Mouse (Mus musculus) liver, embryonic 14.5 days (tissue): ENCODE data around the gene Lima1. TPM values are rescaled to one million over a fixed set of nuclear protein-coding genes. Genes with fewer than 3 reads are reported as not detected.
"Not testable (repeated sequence)": the region's sequence is repeated elsewhere in the genome, so short reads cannot be mapped to it uniquely, and the experiment has no call there.

Experiments
- ATAC-seq: fragments of 200-750 bp; cut with Nextera tagmentation; 2 replicates; pipeline ENCODE4 v1.8.0; 2017; ENCODE audit warnings: moderate number of reproducible peaks, mild to moderate bottlenecking, moderate library complexity; ENCODE audit not compliant: insufficient read depth
- DNase-seq, 3 experiments: peaks; one replicate each; pipeline ENCODE4 v3.0.0-alpha.2; 2012 to 2013; ENCODE audit warnings: low read depth in 3 of 3, low spot score in 3 of 3
- H3K27ac ChIP-seq: fragments of 300-500 bp; sonication (generic); 2 replicates; pipeline ENCODE4 v1.5.1; 2014; ENCODE audit warnings: moderate library complexity, mild to moderate bottlenecking, control low read depth, inconsistent platforms
- H3K27me3 ChIP-seq: fragments of 300-500 bp; sonication (generic); 2 replicates; pipeline ENCODE4 v1.6.1; 2014; ENCODE audit warnings: mild to moderate bottlenecking, low read length, moderate library complexity; ENCODE audit not compliant: control insufficient read depth, insufficient read depth
- H3K36me3 ChIP-seq: fragments of 300-500 bp; sonication (generic); replicated peaks from 2 replicates; pipeline ENCODE4 v1.6.1; 2014; ENCODE audit warnings: low read depth; ENCODE audit not compliant: control insufficient read depth, insufficient read depth
- H3K4me1 ChIP-seq, 2 experiments: fragments of 200-500 bp in 1 of 2; fragments of 300-500 bp in 1 of 2; sonication (generic) in 1 of 2; replicated peaks; 2 replicates each; pipeline ENCODE4 v1.6.1; 2012 to 2014; ENCODE audit warnings: antibody characterized with exemption in 1 of 2, inconsistent platforms in 1 of 2, low read length in 1 of 2; ENCODE audit not compliant: control insufficient read depth in 2 of 2, insufficient read depth in 2 of 2
- H3K4me2 ChIP-seq: fragments of 300-500 bp; sonication (generic); 2 replicates; pipeline ENCODE4 v1.6.1; 2014; ENCODE audit warnings: low read depth, mild to moderate bottlenecking, control low read depth, moderate library complexity
- H3K4me3 ChIP-seq, 2 experiments: fragments of 200-500 bp in 1 of 2; fragments of 300-500 bp in 1 of 2; sonication (generic) in 1 of 2; 2 replicates each; pipeline ENCODE4 v1.5.1; 2012 to 2014; ENCODE audit warnings: low read depth in 2 of 2, low read length in 2 of 2, mild to moderate bottlenecking in 2 of 2, control low read depth in 1 of 2, inconsistent platforms in 1 of 2, moderate library complexity in 1 of 2; ENCODE audit not compliant: insufficient read depth in 1 of 2
- H3K9ac ChIP-seq: fragments of 300-500 bp; sonication (generic); replicated peaks from 2 replicates; pipeline ENCODE4 v1.6.1; 2014; ENCODE audit warnings: mild to moderate bottlenecking, control low read depth, moderate library complexity
- H3K9me3 ChIP-seq: fragments of 300-500 bp; sonication (generic); 2 replicates; pipeline ENCODE4 v1.6.1; 2016; ENCODE audit warnings: low read length, mixed read lengths; ENCODE audit not compliant: control insufficient read depth
- CTCF ChIP-seq: IDR thresholded peaks from 2 replicates; pipeline ENCODE4 v1.5.1; 2016; ENCODE audit warnings: antibody characterized with exemption, low read depth, control low read depth
- EP300 ChIP-seq: IDR thresholded peaks from 2 replicates; pipeline ENCODE4 v1.6.1; 2016; ENCODE audit warnings: antibody characterized with exemption, low read depth
- WGBS: fragments of 180-500 bp; shearing (Covaris S2); extraction: QIAGEN DNeasy Blood & Tissue Kit; methylation state at CpG from one replicate; pipeline ENCODE4 v1.1.7; 2014; ENCODE audit not compliant: insufficient replicate concordance; 5-methylcytosine and 5-hydroxymethylcytosine counted together
- polyA plus RNA-seq, 2 experiments: library from polyadenylated mRNA; depleted of rRNA in 1 of 2; stranded (reverse) in 1 of 2; unstranded in 1 of 2; fragments of >200 nt; fragmentation: Nextera tagmentation in 1 of 2; extraction: Ambion mirVana in 1 of 2; gene quantifications; 2 replicates each; pipeline versions ENCODE4 v1.2.1 to v1.2.3; 2012 to 2014

Lima1 gene
- polyA plus RNA-seq, 2 experiments = 5.1 to 6.2 TPM

DNA sequence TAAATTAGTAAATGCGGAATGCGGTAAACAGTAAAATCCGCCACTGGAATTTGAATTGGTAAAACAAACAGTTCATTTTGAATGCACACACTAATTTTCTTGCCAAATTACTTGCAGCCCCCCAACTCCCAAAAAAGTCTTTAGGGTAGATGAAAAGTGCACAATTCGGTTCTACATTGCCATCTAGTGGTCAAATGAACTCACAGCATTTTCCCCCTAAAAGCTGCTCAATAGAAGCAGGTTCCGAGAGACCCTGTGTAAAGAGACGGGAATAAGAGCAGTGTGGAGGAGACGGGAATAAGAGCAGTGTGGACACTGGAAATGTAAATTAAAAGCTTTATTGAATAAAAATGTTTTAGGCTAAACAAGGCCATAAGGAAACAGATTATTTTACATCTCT lies 97.1 kb downstream of the Lima1 start:
- no peaks in the 10 kb centered on the region for H3K4me1 ChIP-seq
- no peak for ATAC-seq
- TF ChIP-seq CTCF (peak; percentile 69), EP300 (no peak)
- no peak overlapping the region for H3K4me2 ChIP-seq
- H3K36me3 ChIP-seq = no peaks in the 10 kb centered on the region
- no peaks in the 10 kb centered on the region for H3K9me3 ChIP-seq
- peak in 1 of 3 experiments; percentile 13 for DNase-seq
- H3K27me3 ChIP-seq = no peaks in the 10 kb centered on the region
- 23% methylated on average over 7 of the region's 7 CpGs for WGBS
- H3K9ac ChIP-seq = no peak overlapping the region
- H3K4me3 ChIP-seq = no peak overlapping the region
- H3K27ac ChIP-seq = no peak overlapping the region

DNA sequence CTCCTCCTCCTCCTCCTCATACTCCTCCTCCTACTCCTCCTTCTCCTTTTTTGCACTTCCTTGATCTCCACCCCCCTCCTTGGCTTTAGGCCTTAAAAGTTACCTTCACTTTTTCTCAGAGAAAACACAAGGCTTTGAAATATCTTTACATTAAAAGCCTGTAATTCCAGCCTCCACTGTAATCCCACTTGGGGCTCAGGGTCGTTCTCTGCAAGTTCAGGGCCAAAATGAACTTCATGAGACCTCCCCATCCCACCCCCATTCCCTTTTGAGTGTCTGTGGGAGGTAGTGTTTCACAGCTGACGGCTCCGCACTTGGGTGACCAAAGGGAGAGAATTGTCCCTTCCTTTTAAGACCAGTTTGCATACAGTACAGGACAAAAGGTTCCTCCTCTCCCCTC lies 102.3 kb downstream of the Lima1 start:
- peaks cover 2 to 5% of the 10 kb centered on the region in 2 experiments; a peak in 2 of 4 replicates for H3K4me1 ChIP-seq
- no peak overlapping the region for H3K4me3 ChIP-seq
- H3K27me3 ChIP-seq = no peaks in the 10 kb centered on the region
- H3K9me3 ChIP-seq = no peaks in the 10 kb centered on the region
- DNase-seq (no peak), ATAC-seq (no peak)
- WGBS = 48% methylated on average over 3 of the region's 3 CpGs
- no peak overlapping the region for H3K4me2 ChIP-seq
- no peaks in the 10 kb centered on the region for H3K36me3 ChIP-seq
- H3K27ac ChIP-seq = no peak overlapping the region
- no peak overlapping the region for H3K9ac ChIP-seq
- no peak for TF ChIP-seq EP300
- TF ChIP-seq CTCF = no peak

DNA sequence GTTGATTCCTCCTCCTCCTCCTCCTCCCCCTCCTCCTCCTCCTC lies 102.6 kb downstream of the Lima1 start, which contains the start of gene Cers5:
Gene Cers5 (minus strand): TSS at position 5 of the 44 bp plus-strand sequence.
- ATAC-seq, H3K27me3 ChIP-seq, DNase-seq, H3K27ac ChIP-seq, H3K9me3 ChIP-seq, H3K36me3 ChIP-seq, H3K4me1 ChIP-seq: not testable (repeated sequence)
- Histone ChIP-seq H3K4me2 (peak within 1 kb of the TSS; percentile 84), H3K4me3 (peak within 1 kb of the TSS; percentile 64 to 65), H3K9ac (peak within 1 kb of the TSS; percentile 45)

DNA sequence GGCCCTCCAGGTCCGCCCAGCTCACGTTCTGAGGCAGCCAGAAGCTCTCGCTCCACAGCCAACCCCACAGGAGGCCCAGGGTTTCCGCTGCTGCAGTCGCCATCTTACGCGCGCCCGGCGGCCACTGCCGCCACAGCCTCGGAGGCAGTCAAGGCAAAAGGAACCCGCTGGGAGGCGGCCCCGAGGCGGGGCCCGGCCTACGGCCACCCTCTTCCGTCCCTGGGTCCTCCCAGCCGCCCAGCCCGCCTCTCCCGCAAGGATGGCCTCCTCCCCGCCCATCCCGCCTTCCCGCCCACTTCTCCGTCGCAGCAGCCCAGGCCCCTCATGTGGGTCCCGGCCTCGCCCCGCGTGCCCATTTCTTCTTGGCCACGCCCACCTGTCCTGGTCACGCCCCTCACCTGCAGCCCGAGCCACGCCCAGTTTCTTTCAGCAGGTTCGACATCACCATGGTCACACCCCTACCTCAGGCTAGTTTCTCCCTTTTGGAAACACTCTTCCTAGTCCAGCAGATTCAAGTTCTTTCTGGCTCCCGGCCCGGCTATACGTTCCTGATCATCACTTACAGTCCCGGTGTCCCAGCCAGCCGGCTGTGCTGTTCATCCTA lies 102.9 kb downstream of the Lima1 start:
- Histone ChIP-seq H3K36me3 (no peaks in the 10 kb centered on the region), H3K27ac (no peak overlapping the region), H3K9me3 (no peaks in the 10 kb centered on the region), H3K4me1 (peaks cover 5% of the 10 kb centered on the region in 2 experiments; a peak in 2 of 4 replicates), H3K27me3 (no peaks in the 10 kb centered on the region), H3K4me2 (peak overlapping the region; percentile 84), H3K9ac (peak overlapping the region; percentile 45), H3K4me3 (peak overlapping the region; percentile 64 to 65)
- WGBS = under 1% methylated on average over 40 of the region's 41 CpGs
- DNase-seq = peak; percentile 35 to 49 (median 41)
- ATAC-seq = peak; percentile 86
- TF ChIP-seq CTCF (0 out of 2 replicates have a peak, but pooled peaks have one; percentile 1), EP300 (no peak)

DNA sequence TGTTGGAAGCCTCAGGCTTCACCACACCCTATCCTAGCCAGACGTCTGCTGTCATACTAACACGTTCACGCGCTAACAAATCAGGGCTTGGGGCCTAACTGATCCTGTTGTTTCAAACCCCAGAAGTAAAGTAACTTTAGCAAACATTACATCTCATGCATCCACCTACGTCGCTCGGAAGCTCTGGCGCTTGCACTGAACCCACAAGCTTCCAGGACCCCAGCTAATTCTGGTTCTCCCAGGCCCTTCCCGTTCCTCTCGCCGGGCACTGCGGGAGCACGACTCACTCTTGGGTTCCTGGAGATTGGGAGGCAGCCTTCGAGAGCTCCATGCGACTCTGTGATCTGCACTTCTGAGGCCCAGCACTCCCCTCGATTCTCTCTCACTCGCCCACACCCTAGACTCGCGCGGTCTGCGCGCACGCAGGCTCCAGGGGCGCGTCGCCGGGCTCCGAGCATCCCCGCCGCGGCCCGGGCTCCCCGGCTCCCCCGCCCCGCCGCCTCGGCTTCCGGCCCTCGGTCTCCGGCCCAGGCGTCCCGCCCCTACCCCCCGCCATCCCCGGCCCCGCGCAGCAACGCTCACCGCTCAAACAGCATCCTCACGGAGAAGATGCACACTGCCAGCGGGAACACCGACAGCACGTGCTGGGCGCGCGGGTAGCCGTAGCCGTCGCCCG lies 103.5 kb downstream of the Lima1 start:
- no peak for DNase-seq
- under 1% methylated on average over 59 of the region's 59 CpGs for WGBS

More for the DNA sequence above, 103.5 kb downstream of the Lima1 start:
- Histone ChIP-seq H3K36me3 (no peaks in the 10 kb centered on the region), H3K27ac (no peak overlapping the region), H3K4me1 (peaks cover 5% of the 10 kb centered on the region in 2 experiments; a peak in 2 of 4 replicates), H3K9me3 (no peaks in the 10 kb centered on the region), H3K4me3 (peak overlapping the region; percentile 64 to 65), H3K4me2 (peak overlapping the region; percentile 84), H3K9ac (peak overlapping the region; percentile 45), H3K27me3 (no peaks in the 10 kb centered on the region)
- ATAC-seq = peak; percentile 44
- TF ChIP-seq CTCF (no peak), EP300 (no peak)
